Mouse (Mus musculus): ENCODE measurements at regions not wholly inside any gene's neighbourhood (a gene's known extent, or its start where the extent isn't known, plus 50 kb on each side); places are given as distances from the start of the nearest gene placed in this dataset.

- no peak for TF ChIP-seq POLR2A (IDR thresholded peaks at IDR 0.05; ENCODE audit: borderline replicate concordance, extremely low read depth, insufficient read depth, insufficient read length)
- DNase-seq (ENCODE audit: low spot score) (no peak), ATAC-seq (ENCODE audit: low FRiP score, low read depth) (no peak)
- Histone ChIP-seq H3K36me3 (ENCODE audit: control insufficient read depth, insufficient read depth, low read length) (no peaks in the 10 kb centered on the region), H3K4me3 (replicated peaks; ENCODE audit: low read length) (no peak overlapping the region), H3K4me2 (replicated peaks; ENCODE audit: low read depth, low read length, severe bottlenecking) (no peak overlapping the region), H3K4me1 (ENCODE audit: control insufficient read depth, insufficient read depth, low read length) (no peaks in the 10 kb centered on the region), H3K9me3 (ENCODE audit: control insufficient read depth, low read length) (no peaks in the 10 kb centered on the region), H3K27me3 (ENCODE audit: control insufficient read depth, insufficient read depth, low read length) (no peaks in the 10 kb centered on the region), H3K27ac (replicated peaks; ENCODE audit: low read depth, low read length) (no peak overlapping the region), H3K9ac (ENCODE audit: low read depth, low read length, severe bottlenecking) (no peak overlapping the region)
- 54% methylated on average over 3 of the region's 3 CpGs for WGBS
These were observed 67.2 kb upstream of the Dapk1 start for GRCm38 (mm10) chr13:60534501-60534900.

GRCm38 (mm10) chr13:60535045-60535444 lies 66.7 kb upstream of the Dapk1 start:
- H3K4me1 ChIP-seq (ENCODE audit: control insufficient read depth, insufficient read depth, low read length) = no peaks in the 10 kb centered on the region
- H3K27ac ChIP-seq (replicated peaks; ENCODE audit: low read depth, low read length) = no peak overlapping the region
- H3K36me3 ChIP-seq (ENCODE audit: control insufficient read depth, insufficient read depth, low read length) = no peaks in the 10 kb centered on the region
- ATAC-seq (ENCODE audit: low FRiP score, low read depth) (no peak), DNase-seq (ENCODE audit: low spot score) (no peak)
- 61% methylated on average over 7 of the region's 7 CpGs for WGBS
- TF ChIP-seq POLR2A (IDR thresholded peaks at IDR 0.05; ENCODE audit: borderline replicate concordance, extremely low read depth, insufficient read depth, insufficient read length) = no peak
- no peaks in the 10 kb centered on the region for H3K9me3 ChIP-seq (ENCODE audit: control insufficient read depth, low read length)
- no peak overlapping the region for H3K4me2 ChIP-seq (replicated peaks; ENCODE audit: low read depth, low read length, severe bottlenecking)
- no peak overlapping the region for H3K9ac ChIP-seq (ENCODE audit: low read depth, low read length, severe bottlenecking)
- no peak overlapping the region for H3K4me3 ChIP-seq (replicated peaks; ENCODE audit: low read length)
- H3K27me3 ChIP-seq (ENCODE audit: control insufficient read depth, insufficient read depth, low read length) = no peaks in the 10 kb centered on the region

GRCm38 (mm10) chr13:60536725-60537124 lies 65.0 kb upstream of the Dapk1 start:
- DNase-seq (ENCODE audit: low spot score) (no peak), ATAC-seq (ENCODE audit: low FRiP score, low read depth) (no peak)
- 77% methylated on average over 5 of the region's 5 CpGs for whole genome bisulfite sequencing
- Histone ChIP-seq H3K9ac (ENCODE audit: low read depth, low read length, severe bottlenecking) (no peak overlapping the region), H3K9me3 (ENCODE audit: control insufficient read depth, low read length) (no peaks in the 10 kb centered on the region), H3K4me3 (replicated peaks; ENCODE audit: low read length) (no peak overlapping the region), H3K36me3 (ENCODE audit: control insufficient read depth, insufficient read depth, low read length) (no peaks in the 10 kb centered on the region), H3K27ac (replicated peaks; ENCODE audit: low read depth, low read length) (no peak overlapping the region), H3K4me1 (ENCODE audit: control insufficient read depth, insufficient read depth, low read length) (no peaks in the 10 kb centered on the region), H3K27me3 (ENCODE audit: control insufficient read depth, insufficient read depth, low read length) (no peaks in the 10 kb centered on the region), H3K4me2 (replicated peaks; ENCODE audit: low read depth, low read length, severe bottlenecking) (no peak overlapping the region)
- TF ChIP-seq POLR2A (IDR thresholded peaks at IDR 0.05; ENCODE audit: borderline replicate concordance, extremely low read depth, insufficient read depth, insufficient read length) = no peak

- Histone ChIP-seq H3K27me3 (ENCODE audit: control insufficient read depth, insufficient read depth, low read length) (no peaks in the 10 kb centered on the region), H3K4me3 (replicated peaks; ENCODE audit: low read length) (no peak overlapping the region), H3K27ac (replicated peaks; ENCODE audit: low read depth, low read length) (no peak overlapping the region), H3K36me3 (ENCODE audit: control insufficient read depth, insufficient read depth, low read length) (no peaks in the 10 kb centered on the region), H3K9me3 (ENCODE audit: control insufficient read depth, low read length) (no peaks in the 10 kb centered on the region), H3K4me2 (replicated peaks; ENCODE audit: low read depth, low read length, severe bottlenecking) (no peak overlapping the region), H3K9ac (ENCODE audit: low read depth, low read length, severe bottlenecking) (no peak overlapping the region), H3K4me1 (ENCODE audit: control insufficient read depth, insufficient read depth, low read length) (no peaks in the 10 kb centered on the region)
- no peak for DNase-seq (ENCODE audit: low spot score)
- ATAC-seq (ENCODE audit: low FRiP score, low read depth) = no peak
- WGBS = 51% methylated on average over 8 of the region's 8 CpGs
- TF ChIP-seq POLR2A (IDR thresholded peaks at IDR 0.05; ENCODE audit: borderline replicate concordance, extremely low read depth, insufficient read depth, insufficient read length) = no peak
These were observed 63.6 kb upstream of the Dapk1 start for GRCm38 (mm10) chr13:60538110-60538509.

- Histone ChIP-seq H3K9ac (ENCODE audit: low read depth, low read length, severe bottlenecking) (no peak overlapping the region), H3K4me1 (ENCODE audit: control insufficient read depth, insufficient read depth, low read length) (no peaks in the 10 kb centered on the region), H3K27ac (replicated peaks; ENCODE audit: low read depth, low read length) (no peak overlapping the region), H3K9me3 (ENCODE audit: control insufficient read depth, low read length) (no peaks in the 10 kb centered on the region), H3K27me3 (ENCODE audit: control insufficient read depth, insufficient read depth, low read length) (no peaks in the 10 kb centered on the region), H3K4me3 (replicated peaks; ENCODE audit: low read length) (no peak overlapping the region), H3K36me3 (ENCODE audit: control insufficient read depth, insufficient read depth, low read length) (no peaks in the 10 kb centered on the region), H3K4me2 (replicated peaks; ENCODE audit: low read depth, low read length, severe bottlenecking) (no peak overlapping the region)
- TF ChIP-seq POLR2A (IDR thresholded peaks at IDR 0.05; ENCODE audit: borderline replicate concordance, extremely low read depth, insufficient read depth, insufficient read length) = no peak
- ATAC-seq (ENCODE audit: low FRiP score, low read depth) = no peak
- WGBS = 91% methylated on average over 5 of the region's 5 CpGs
- DNase-seq (ENCODE audit: low spot score) = no peak
These were observed 60.6 kb upstream of the Dapk1 start for GRCm38 (mm10) chr13:60541165-60541564.

GRCm38 (mm10) chr13:60544363-60544762 lies 57.4 kb upstream of the Dapk1 start:
- H3K27ac ChIP-seq (replicated peaks; ENCODE audit: low read depth, low read length) = no peak overlapping the region
- no peaks in the 10 kb centered on the region for H3K27me3 ChIP-seq (ENCODE audit: control insufficient read depth, insufficient read depth, low read length)
- 89% methylated on average over 3 of the region's 3 CpGs for WGBS
- TF ChIP-seq POLR2A (IDR thresholded peaks at IDR 0.05; ENCODE audit: borderline replicate concordance, extremely low read depth, insufficient read depth, insufficient read length) = no peak
- no peak overlapping the region for H3K4me2 ChIP-seq (replicated peaks; ENCODE audit: low read depth, low read length, severe bottlenecking)
- ATAC-seq (ENCODE audit: low FRiP score, low read depth) (no peak), DNase-seq (ENCODE audit: low spot score) (no peak)
- H3K9me3 ChIP-seq (ENCODE audit: control insufficient read depth, low read length) = no peaks in the 10 kb centered on the region
- no peak overlapping the region for H3K4me3 ChIP-seq (replicated peaks; ENCODE audit: low read length)
- H3K9ac ChIP-seq (ENCODE audit: low read depth, low read length, severe bottlenecking) = no peak overlapping the region
- no peaks in the 10 kb centered on the region for H3K36me3 ChIP-seq (ENCODE audit: control insufficient read depth, insufficient read depth, low read length)
- H3K4me1 ChIP-seq (ENCODE audit: control insufficient read depth, insufficient read depth, low read length) = no peaks in the 10 kb centered on the region

Measured in limb, embryonic 14.5 days (tissue).